Mouse (Mus musculus): Measurements from ENCODE around the gene Mlxip.

DNA sequence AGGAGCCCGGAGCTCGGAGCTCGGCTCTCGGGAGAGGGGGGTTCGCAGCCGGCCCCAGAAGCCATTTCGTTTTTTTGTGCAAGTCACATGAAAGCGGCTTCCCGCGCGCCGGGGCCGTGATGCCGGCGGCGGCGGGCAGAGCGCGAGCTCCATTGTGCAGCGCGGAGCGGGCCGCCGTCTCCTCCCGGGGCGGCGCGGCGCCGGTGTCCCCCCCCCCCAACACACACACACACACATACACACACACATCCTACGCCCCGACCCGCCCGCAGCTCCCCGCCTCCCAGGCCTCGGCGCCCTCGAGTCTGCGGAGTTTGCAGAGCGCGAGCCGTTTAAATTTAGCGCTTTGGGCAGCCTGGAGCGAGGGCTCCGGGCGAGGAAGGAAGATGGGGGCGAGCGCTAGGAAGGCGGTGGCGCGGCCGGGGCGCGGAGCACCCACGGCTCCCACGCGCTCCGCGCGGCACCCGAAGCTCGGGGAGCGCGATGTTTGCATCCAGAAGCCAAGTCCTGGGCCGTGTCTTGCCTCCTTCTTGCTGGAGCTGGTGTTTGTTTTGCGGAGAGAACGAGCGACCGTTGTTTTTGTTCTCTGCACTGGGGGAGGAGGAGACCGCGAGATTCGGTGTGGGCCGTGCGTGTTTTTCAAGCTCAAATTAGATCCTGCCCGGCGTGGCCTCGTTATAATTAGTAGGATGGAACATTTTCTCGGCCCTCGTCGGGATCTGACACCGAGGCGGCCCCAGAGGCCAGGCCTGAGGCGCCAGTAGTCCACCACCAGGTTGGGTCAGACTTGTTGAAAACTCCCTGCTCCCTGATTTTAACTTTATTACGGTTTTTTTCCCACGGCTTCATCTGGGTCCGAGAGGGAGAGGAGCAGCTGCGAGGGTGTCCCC lies 49.4 kb upstream of the Mlxip start:
- no peak for TF ChIP-seq GATA1 (IDR thresholded peaks at IDR 0.05; ENCODE audit: low read length)
- no peak for TF ChIP-seq TAL1 (IDR thresholded peaks at IDR 0.05; ENCODE audit: low read length)

Measured in erythroblast, embryonic 14.5 days (primary cell).